ENCODE assay signal across 8 mouse cellular contexts in the genomic region with DNA sequence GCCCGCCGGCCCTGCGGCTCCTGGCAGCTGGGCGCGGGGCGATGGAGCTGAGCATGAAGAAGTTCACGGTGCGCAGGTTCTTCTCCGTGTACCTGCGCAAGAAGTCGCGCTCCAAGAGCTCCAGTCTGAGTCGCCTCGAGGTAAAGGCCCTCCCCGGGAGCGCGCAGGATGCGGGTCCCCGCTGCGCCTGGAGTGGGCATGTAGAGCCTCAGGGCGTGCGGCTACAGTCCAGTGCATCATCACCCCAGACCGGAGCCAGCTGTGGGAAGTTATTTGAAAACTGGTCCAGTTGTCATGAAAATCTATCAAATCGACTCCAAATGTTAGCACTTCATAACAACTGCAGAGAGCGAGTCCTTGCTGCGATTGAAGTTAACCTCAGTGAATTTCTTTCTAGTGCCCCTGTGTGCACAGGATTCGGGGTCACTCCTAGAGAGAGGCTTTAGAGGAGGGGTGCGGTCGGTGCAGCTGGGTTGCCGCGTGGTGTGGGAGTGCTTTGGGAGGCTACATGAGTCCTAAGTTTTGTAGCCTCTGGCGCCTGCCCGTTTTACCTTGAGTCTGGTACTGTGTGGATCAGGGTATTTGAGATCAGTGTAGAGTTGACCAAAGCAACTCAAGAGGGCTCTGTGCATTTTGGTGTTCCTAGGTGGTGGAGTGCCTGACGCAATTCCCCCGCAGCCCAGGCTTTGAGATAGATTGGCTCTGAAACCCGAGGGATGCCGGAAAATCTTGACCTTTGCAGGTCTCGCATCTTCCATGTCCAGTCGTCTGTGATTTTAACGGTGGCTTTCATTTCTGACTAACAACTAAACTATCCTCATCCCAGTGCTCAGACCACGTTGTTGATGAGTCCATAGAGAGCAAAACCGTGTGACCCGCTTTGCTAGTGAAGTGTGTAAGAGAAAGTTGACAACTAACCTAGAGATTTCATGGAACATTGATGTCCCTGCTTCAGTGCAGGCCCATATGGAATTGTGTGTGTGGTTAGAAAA. TPM values are rescaled to one million over a fixed set of nuclear protein-coding genes. Genes with fewer than 3 reads are reported as not detected.
DNase-seq lines count a peak whose midpoint lies in the region; ATAC-seq and TF ChIP-seq lines count a peak whose summit lies in the region.

No protein-coding gene starts in this region.

- DNase-seq in heart, embryonic 10.5 days (ENCODE audit: low spot score) = no peak
- DNase-seq in heart, postnatal 25 days (ENCODE audit: low spot score) = no peak
- DNase-seq in embryonic facial prominence, embryonic 11.5 days (ENCODE audit: low spot score) = peak; percentile 52
- DNase-seq in kidney, adult 2 months = no peak
- DNase-seq in midbrain, embryonic 10.5 days (ENCODE audit: low spot score) = peak; percentile 50
- no peak for DNase-seq in layer of hippocampus, adult 9-10 months (ENCODE audit: low spot score)
- no peak for DNase-seq in yolk sac, embryonic 10.5 days (ENCODE audit: low spot score)

- intact Hi-C loops in heart, postnatal 25 days (cut with DNase I) = no loop called here

- no peaks in the 10 kb centered on the region for H3K27me3 ChIP-seq in heart, embryonic 10.5 days (ENCODE audit: insufficient read depth, poor library complexity, severe bottlenecking)
- peaks cover 11% of the 10 kb centered on the region for H3K27me3 ChIP-seq in E14TG2a.4 (ENCODE audit: insufficient read depth, low read length)
- H3K27me3 ChIP-seq in embryonic facial prominence, embryonic 11.5 days (ENCODE audit: control insufficient read depth, insufficient read depth, low read length) = no peaks in the 10 kb centered on the region
- no peaks in the 10 kb centered on the region for H3K27me3 ChIP-seq in kidney, adult 2 months (replicated peaks; ENCODE audit: control insufficient read depth, insufficient read depth, low read length)
- no peaks in the 10 kb centered on the region for H3K27me3 ChIP-seq in midbrain, embryonic 10.5 days (ENCODE audit: low read depth, poor library complexity, severe bottlenecking)

- H3K36me3 ChIP-seq in heart, embryonic 10.5 days = no peaks in the 10 kb centered on the region
- no peaks in the 10 kb centered on the region; the same call in 1 of the 2 replicates for H3K36me3 ChIP-seq in E14TG2a.4 (ENCODE audit: insufficient read depth, low read length)
- H3K36me3 ChIP-seq in embryonic facial prominence, embryonic 11.5 days (replicated peaks; ENCODE audit: control insufficient read depth, insufficient read depth, low read depth, low read length) = no peaks in the 10 kb centered on the region
- no peaks in the 10 kb centered on the region for H3K36me3 ChIP-seq in kidney, adult 2 months (ENCODE audit: control insufficient read depth, insufficient read depth, low read length)
- no peaks in the 10 kb centered on the region for H3K36me3 ChIP-seq in midbrain, embryonic 10.5 days

- peak overlapping the region; percentile 79 for H3K4me2 ChIP-seq in embryonic facial prominence, embryonic 11.5 days (ENCODE audit: low read depth, low read length)

- peak overlapping the region; percentile 88 for H3K27ac ChIP-seq in heart, embryonic 10.5 days
- peak overlapping the region; percentile 68 for H3K27ac ChIP-seq in embryonic facial prominence, embryonic 11.5 days (replicated peaks; ENCODE audit: low read depth, low read length)
- H3K27ac ChIP-seq in kidney, adult 2 months (ENCODE audit: insufficient read depth, low read depth, low read length) = no peak overlapping the region
- H3K27ac ChIP-seq in midbrain, embryonic 10.5 days (replicated peaks) = peak overlapping the region; percentile 93

- TF ChIP-seq POLR2A in kidney, adult 2 months (IDR thresholded peaks at IDR 0.05; ENCODE audit: low read depth, low read length) = no peak

- H3K4me1 ChIP-seq in heart, embryonic 10.5 days = peaks cover 57% of the 10 kb centered on the region
- H3K4me1 ChIP-seq in E14TG2a.4 (replicated peaks; ENCODE audit: low read depth, low read length) = peaks cover 41% of the 10 kb centered on the region
- H3K4me1 ChIP-seq in embryonic facial prominence, embryonic 11.5 days (ENCODE audit: control insufficient read depth, insufficient read depth, low read length) = no peaks in the 10 kb centered on the region; the same call in 1 of the 2 replicates
- H3K4me1 ChIP-seq in kidney, adult 2 months (ENCODE audit: control insufficient read depth, insufficient read depth, low read length) = no peaks in the 10 kb centered on the region; the same call in 1 of the 2 replicates
- H3K4me1 ChIP-seq in midbrain, embryonic 10.5 days = peaks cover 50% of the 10 kb centered on the region

- no peaks in the 10 kb centered on the region for H3K9me3 ChIP-seq in heart, embryonic 10.5 days
- no peaks in the 10 kb centered on the region for H3K9me3 ChIP-seq in E14TG2a.4 (ENCODE audit: low read length)
- no peaks in the 10 kb centered on the region for H3K9me3 ChIP-seq in embryonic facial prominence, embryonic 11.5 days (replicated peaks; ENCODE audit: control insufficient read depth, low read length)
- no peaks in the 10 kb centered on the region for H3K9me3 ChIP-seq in midbrain, embryonic 10.5 days (replicated peaks)

- peak overlapping the region; percentile 80 for H3K9ac ChIP-seq in embryonic facial prominence, embryonic 11.5 days (replicated peaks; ENCODE audit: low read length)

- WGBS in heart, embryonic 10.5 days = 1% methylated on average over 43 of the region's 43 CpGs
- WGBS in embryonic facial prominence, embryonic 11.5 days = 1% methylated on average over 43 of the region's 43 CpGs
- WGBS in kidney, adult 2 months = 10% methylated on average over 43 of the region's 43 CpGs
- WGBS in midbrain, embryonic 10.5 days = 2% methylated on average over 43 of the region's 43 CpGs

- ATAC-seq in embryonic facial prominence, embryonic 11.5 days (replicated peaks; ENCODE audit: insufficient number of reproducible peaks, low FRiP score, low TSS enrichment, low read depth) = peak; percentile 15

- peak overlapping the region; percentile 81 for H3K4me3 ChIP-seq in heart, embryonic 10.5 days
- peak overlapping the region; percentile 90 for H3K4me3 ChIP-seq in E14TG2a.4 (replicated peaks; ENCODE audit: low read length)
- H3K4me3 ChIP-seq in embryonic facial prominence, embryonic 11.5 days (ENCODE audit: low read depth, low read length) = peak overlapping the region; percentile 77
- H3K4me3 ChIP-seq in kidney, adult 2 months (ENCODE audit: insufficient read depth, low read depth, low read length) = peak overlapping the region; percentile 62
- H3K4me3 ChIP-seq in midbrain, embryonic 10.5 days = peak overlapping the region; percentile 87

- TF ChIP-seq CTCF in E14TG2a.4 (conservative IDR thresholded peaks at IDR 0.05; ENCODE audit: low read length) = no peak
- TF ChIP-seq CTCF in kidney, adult 2 months (conservative IDR thresholded peaks at IDR 0.05; ENCODE audit: insufficient read depth, insufficient read length, low read depth, low read length) = no peak

RNA-seq across cellular contexts. Expression of gene Rps6ka2, which starts 0.7 kb away (rescaled TPM):
- 50.1 and 70.3 TPM in 2 replicates for polyA plus RNA-seq in heart, embryonic 10.5 days (2016; fragmentation: Nextera tagmentation; extraction: Ambion mirVana)
- 10 to 100 TPM; 23.2 to 23.7 TPM for total RNA-seq in heart, postnatal 25 days (2021)
- 20.4 and 21.4 TPM in 2 replicates for polyA plus RNA-seq in embryonic facial prominence, embryonic 11.5 days (2014; fragmentation: Nextera tagmentation; extraction: Ambion mirVana)
- polyA plus RNA-seq in kidney, adult 2 months (2012; rRNA removed) = 5.3 and 5.5 TPM in 2 replicates
- 21.4 and 24.4 TPM in 2 replicates for polyA plus RNA-seq in midbrain, embryonic 10.5 days (2016; fragmentation: Nextera tagmentation; extraction: Ambion mirVana)

Comparison
In these comparisons a context has a peak if more than half of its experiments do, and no peak if none do; other contexts are left out.
1. DNase-seq: peak in embryonic facial prominence, embryonic 11.5 days (single experiment) and midbrain, embryonic 10.5 days (single experiment); none in heart, embryonic 10.5 days (single experiment), heart, postnatal 25 days (single experiment), kidney, adult 2 months (single experiment), layer of hippocampus, adult 9-10 months (single experiment) and yolk sac, embryonic 10.5 days (single experiment).
2. Peak in every context shown above with its lines, with median percentiles within 50 percentile points of each other: H3K4me3 ChIP-seq.